Mouse (Mus musculus) Patski (cell line): ENCODE data around the gene Pdlim1. TPM values are rescaled to one million over a fixed set of nuclear protein-coding genes. Genes with fewer than 3 reads are reported as not detected.

Experiments
- ATAC-seq: fragments of 100-300 bp; one replicate; pipeline ENCODE4 v1.8.0; 2021
- CTCF ChIA-PET: fragments of 350-600 bp; sonication (Branson Sonifier 250); formaldehyde crosslinking; loops from one replicate; lab custom pipeline; 2022; ENCODE audit warnings: inconsistent platforms; lab: Charles Lee
- POLR2A ChIA-PET: fragments of 350-600 bp; sonication (Branson Sonifier 250); formaldehyde crosslinking; loops from one replicate; lab custom pipeline; 2022; ENCODE audit warnings: antibody characterized with exemption, inconsistent platforms; lab: Charles Lee
- DNase-seq: peaks from one replicate; pipeline ENCODE4 v3.0.0-alpha.2; 2011; ENCODE audit warnings: low read depth, low spot score
- H3K27me3 ChIP-seq: fragments of 371-371 bp; one replicate; pipeline ENCODE4 v1.5.1; 2021
- CTCF ChIP-seq: fragments of 100-300 bp; IDR thresholded peaks from one replicate; pipeline ENCODE4 v1.5.1; 2021
- in situ Hi-C: fragments of 300-500 bp; cut with MboI; formaldehyde crosslinking; loops from 3 replicates; pipeline ENCODE4 v1.11.1; 2018; ENCODE audit warnings: low pct_unique_long_range_greater_than_20kb, mixed read lengths
- polyA plus RNA-seq: library from polyadenylated mRNA; unstranded; gene quantifications from one replicate; pipeline ENCODE4 v1.2.3, GENCODE M21; 2021

Pdlim1 gene
- polyA plus RNA-seq: 13.5 TPM

DNA sequence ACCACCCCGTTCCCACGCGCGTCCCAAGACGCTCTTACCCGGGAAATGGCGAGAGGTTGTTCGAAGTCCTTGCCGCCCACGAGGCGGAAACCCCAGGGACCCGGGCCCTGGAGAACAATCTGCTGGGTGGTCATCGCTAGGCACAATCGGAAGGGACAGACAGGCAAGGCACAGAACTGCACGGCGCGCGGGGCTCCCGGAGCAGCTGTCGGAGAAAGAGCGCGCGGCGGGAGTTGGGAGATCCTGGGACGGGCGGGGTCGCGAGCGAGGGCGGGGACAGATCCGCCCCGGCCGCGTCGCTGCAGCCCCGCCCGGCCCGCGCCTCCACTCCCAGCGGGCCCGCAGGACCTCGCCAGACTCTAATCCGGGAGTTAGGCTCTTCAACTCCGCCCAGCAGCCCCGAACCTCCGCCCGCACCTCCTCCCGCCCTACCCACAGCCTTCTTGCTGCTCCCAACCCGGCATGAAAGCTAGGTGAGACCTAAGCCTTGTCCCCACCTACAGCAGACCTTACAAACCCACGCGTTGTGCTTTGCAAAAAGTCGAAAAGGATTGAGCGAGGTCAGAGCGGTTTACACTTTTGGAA, at the start of gene Pdlim1:
Pdlim1 (minus strand) TSS at position 535 of the 585 bp plus-strand sequence.
- ChIA-PET POLR2A (no interaction called here), CTCF (interaction anchor here (1.2 kb wide), 1 partner anchor 72 kb away, joined by 3 read pairs; no protein-coding TSS in a partner anchor)
- no peak for DNase-seq
- no peaks in the 10 kb centered on the region for H3K27me3 ChIP-seq
- peak; percentile 85 for ATAC-seq
- no peak for TF ChIP-seq CTCF
- in situ Hi-C loops: no loop called here

DNA sequence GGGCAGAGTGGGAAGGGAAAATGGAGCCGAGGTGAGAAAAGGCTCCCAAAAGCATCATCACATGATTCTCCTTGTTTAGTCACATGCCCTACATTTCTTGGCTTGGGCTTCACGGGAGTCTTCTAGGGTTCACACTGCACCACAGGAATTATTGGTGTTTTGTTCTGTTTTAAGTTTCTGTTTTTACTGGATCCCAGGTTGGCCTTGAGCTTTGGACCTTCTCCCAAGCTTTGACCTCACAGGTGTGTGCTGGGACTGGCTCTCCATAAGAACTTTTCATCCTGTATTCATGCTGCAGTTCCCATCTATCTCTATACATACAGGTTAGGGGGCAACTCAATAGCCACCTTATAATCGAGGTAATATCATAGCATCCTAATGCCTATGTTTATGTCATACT, 47.6 kb upstream of the Pdlim1 start:
- ChIA-PET POLR2A (interaction anchor here (1.3 kb wide), 1 partner anchor 28 kb away, joined by 3 read pairs; no protein-coding TSS in a partner anchor), CTCF (no interaction called here)
- DNase-seq: no peak
- ATAC-seq: no peak
- H3K27me3 ChIP-seq: no peaks in the 10 kb centered on the region
- in situ Hi-C loops: no loop called here
- TF ChIP-seq CTCF: no peak

DNA sequence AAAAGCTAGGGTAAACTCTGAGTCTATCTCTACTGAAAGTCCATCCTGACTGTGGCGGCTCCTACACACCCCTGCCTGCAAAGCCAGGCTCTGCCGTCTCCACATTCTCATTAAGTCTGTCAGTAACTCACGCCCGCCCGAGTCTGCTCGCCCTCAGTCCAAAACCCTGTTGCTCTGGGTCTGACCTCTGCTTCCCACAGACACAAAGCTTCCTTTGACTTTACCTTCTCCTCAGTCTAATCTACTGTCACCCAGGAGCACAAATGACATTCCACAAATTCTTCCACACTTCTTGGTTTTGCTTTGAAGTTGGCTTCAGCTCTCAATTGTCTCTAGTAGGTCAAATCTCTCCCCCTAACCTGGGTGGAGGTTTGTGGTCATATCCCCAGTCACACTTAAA, 46.9 kb upstream of the Pdlim1 start:
- ChIA-PET CTCF (interaction anchor here (1.3 kb wide), 1 partner anchor 22 kb away, joined by 4 read pairs; no protein-coding TSS in a partner anchor), POLR2A (interaction anchor here (1.3 kb wide), 1 partner anchor 27 kb away, joined by 3 read pairs; no protein-coding TSS in a partner anchor)
- no peaks in the 10 kb centered on the region for H3K27me3 ChIP-seq
- TF ChIP-seq CTCF: no peak
- in situ Hi-C loops: no loop called here
- DNase-seq (no peak), ATAC-seq (peak; percentile 42)

DNA sequence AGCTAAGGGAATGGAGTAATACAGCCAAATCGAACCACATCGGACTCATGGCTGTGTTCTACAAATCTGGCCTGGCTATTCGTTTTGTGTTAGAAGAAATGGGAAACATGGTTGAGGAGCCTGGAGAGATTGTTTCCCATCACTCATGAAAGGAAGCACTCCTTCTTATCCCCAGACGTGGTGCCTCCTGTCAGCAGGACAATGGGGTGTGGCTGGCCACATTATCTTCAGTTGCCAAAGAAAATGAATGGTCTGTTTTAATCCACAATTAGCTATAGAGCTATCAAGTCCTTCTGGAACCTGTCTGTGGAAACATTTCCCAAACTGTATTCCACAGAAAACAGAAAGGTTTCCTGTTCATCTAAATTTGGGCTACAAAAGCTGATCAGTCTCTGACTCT, 45.4 kb upstream of the Pdlim1 start:
- CTCF ChIA-PET: interaction anchor here (0.9 to 1.0 kb wide), 2 partner anchors 10 to 17 kb away, joined by 3 read pairs; no protein-coding TSS in a partner anchor

DNA sequence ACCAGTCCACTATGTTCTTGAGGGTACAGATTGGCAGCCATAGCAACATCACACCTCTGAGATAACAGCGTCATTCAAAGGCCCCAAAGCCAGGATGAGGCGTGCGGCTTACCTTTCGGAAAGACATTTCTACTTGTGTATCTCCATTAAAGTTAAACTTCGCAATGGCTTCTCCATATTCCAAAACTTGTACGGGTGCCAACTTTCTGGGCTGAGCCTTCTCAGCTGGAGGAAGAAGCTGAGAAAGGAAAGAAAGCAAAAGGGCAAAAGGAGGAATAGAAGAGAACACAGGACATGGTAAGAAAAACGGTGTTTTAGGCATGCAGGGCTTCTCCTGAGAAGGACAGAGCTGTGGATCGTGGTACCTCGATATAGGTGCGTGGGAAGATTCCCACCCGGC, 42.6 kb upstream of the Pdlim1 start:
- DNase-seq (no peak), ATAC-seq (no peak)
- H3K27me3 ChIP-seq: no peaks in the 10 kb centered on the region
- in situ Hi-C loops: no loop called here
- ChIA-PET POLR2A (no interaction called here), CTCF (no interaction called here)
- no peak for TF ChIP-seq CTCF

More for the DNA sequence above, 45.4 kb upstream of the Pdlim1 start:
- POLR2A ChIA-PET: no interaction called here
- no peak for DNase-seq
- H3K27me3 ChIP-seq: no peaks in the 10 kb centered on the region
- TF ChIP-seq CTCF: no peak
- ATAC-seq: no peak
- in situ Hi-C loops: no loop called here

DNA sequence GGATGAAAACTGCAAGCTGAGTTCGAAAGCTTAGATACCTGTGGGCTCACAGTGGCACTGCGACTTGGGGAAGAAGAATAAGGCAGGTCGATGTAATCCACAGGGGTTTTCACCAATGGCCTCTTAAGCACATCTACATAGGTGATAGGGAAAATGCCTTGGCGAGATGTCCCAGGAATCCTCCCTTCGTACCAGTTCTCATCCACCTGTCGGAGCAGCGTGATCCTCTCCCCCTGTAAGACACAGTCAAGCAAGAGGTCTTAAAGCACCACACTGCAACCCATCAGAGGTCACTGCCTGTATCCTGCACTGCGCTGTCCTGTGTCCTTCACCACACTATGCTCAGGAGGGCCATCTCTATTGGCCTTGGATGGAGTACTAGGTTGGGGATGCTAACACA, 40.0 kb upstream of the Pdlim1 start:
- TF ChIP-seq CTCF: no peak
- POLR2A ChIA-PET: no interaction called here
- ATAC-seq (no peak), DNase-seq (no peak)
- in situ Hi-C loops: no loop called here
- CTCF ChIA-PET: interaction anchor here (1.0 to 1.5 kb wide), 2 partner anchors 17 to 34 kb away, joined by 4 to 6 read pairs; no protein-coding TSS in a partner anchor
- H3K27me3 ChIP-seq: no peaks in the 10 kb centered on the region

DNA sequence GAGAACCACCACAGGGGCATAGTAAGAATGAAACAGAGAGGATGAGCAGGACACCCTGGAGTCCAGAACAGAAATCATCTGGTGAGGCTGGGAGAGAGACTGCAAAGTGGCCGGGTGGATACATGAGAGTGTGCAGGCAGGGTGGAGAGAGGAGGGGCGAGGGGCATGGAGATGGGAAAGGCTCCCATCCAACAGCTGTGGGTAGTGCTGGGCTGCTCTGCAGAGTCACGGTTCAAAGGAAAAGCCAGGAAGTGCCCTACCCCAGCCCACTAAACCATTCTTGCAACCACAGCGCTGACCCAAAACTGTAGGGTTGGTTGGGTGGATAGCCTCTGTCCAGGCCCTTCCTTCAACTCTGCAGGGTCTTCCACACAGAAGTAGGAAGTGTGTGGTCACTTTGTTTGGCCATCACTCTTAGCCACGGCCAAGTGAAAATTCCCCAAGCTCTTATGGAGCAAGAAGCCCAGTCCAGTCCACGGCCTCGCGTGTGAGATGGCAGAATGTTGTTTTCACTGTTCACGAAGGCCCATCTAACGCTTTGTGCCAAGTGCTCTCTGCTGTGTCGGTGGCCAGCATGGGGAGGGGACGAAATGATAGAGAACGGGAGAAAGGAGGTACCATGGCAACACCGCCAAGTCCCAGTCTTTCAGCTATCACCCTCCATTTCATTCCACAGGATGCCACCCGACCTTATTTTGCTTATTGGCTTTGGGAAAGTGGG, 38.9 kb upstream of the Pdlim1 start:
- H3K27me3 ChIP-seq: no peaks in the 10 kb centered on the region
- in situ Hi-C loops: no loop called here
- no peak for TF ChIP-seq CTCF
- no peak for ATAC-seq
- CTCF ChIA-PET: interaction anchor here (1.5 kb wide), 1 partner anchor 16 kb away, joined by 6 read pairs; no protein-coding TSS in a partner anchor
- POLR2A ChIA-PET: no interaction called here
- DNase-seq: no peak

DNA sequence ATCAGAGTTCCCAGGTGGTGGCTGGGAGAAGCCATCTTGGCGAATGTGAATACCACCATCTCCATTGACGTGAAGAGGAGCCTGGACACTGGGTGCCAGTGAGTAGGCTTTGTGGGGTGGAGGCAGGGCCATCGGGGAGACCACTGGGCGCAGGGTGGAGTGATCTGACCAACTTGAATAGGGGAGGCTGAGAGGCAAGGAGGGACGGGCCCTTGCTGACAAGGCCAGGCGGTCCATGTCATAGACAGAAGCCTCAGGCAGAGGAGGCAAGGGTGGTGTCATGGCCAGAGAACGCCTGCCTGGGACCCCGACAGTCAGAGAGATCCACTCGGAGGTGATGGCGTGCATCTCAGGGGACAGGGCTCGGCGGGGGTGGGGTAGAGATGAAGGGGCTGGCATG, 38.3 kb upstream of the Pdlim1 start:
- in situ Hi-C loops: no loop called here
- ATAC-seq (no peak), DNase-seq (no peak)
- ChIA-PET POLR2A (no interaction called here), CTCF (no interaction called here)
- H3K27me3 ChIP-seq: no peaks in the 10 kb centered on the region
- TF ChIP-seq CTCF: no peak

DNA sequence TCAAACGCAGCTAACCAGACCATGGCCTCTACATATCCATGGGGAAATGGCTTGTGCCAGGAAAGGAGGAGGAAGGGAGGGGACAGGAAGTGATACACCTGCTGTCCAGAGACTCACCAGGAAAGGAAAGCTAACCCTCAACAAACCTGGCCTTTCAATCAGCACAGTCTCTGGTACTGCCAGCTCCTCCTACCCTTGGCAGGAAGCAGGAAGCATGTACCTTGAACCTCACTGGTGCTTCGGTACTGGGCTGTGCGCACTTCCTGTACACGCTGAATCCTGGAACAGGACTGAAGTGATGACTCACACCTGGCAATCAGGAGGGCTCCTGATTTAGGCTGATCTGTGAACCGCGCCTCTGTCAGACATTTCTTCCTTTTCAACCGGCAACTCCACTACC, 35.9 kb upstream of the Pdlim1 start:
- POLR2A ChIA-PET: no interaction called here
- H3K27me3 ChIP-seq: no peaks in the 10 kb centered on the region
- no peak for TF ChIP-seq CTCF
- ATAC-seq (no peak), DNase-seq (no peak)
- CTCF ChIA-PET: no interaction called here
- in situ Hi-C loops: no loop called here

DNA sequence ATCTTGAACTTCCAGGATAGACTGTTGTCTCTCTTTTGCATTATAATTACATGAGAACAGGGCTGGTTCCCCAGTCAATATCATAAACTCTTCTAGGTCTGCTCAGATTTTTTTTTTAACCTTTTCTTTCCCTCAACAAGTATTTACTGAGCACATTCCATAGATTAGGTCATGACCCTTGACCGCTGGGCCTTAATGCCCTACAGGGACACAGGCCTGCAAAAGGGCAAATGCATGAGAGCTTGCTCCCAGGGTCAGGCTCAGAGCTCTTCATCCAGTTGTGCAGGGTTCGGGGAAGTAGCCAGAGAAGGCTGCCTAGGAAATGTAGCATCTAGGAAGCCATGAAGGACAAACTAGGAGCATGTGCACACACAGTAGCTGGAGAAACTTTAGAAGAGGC, 35.0 kb upstream of the Pdlim1 start:
- ChIA-PET CTCF (no interaction called here), POLR2A (no interaction called here)
- in situ Hi-C loops: no loop called here
- no peak for DNase-seq
- no peak for TF ChIP-seq CTCF
- H3K27me3 ChIP-seq: no peaks in the 10 kb centered on the region
- ATAC-seq: no peak

DNA sequence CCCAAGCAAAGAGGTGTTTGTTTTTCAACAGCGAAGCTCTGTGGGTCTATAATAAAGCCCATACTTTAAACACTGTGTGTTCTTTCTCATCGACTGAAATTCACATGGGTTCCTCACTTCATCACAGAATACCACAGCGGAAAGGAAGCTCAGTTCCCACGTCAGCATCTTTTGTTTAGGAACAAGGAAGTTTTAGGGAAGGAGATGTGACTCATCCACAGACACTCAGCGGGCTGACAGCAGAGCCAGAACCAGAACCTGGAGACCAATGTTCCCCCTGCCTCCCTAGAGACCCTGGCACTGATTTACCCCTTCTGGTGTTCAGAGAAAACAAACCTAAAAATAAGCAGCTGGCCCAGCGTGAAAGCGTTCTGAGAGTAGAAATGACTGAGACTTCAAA, 33.8 kb upstream of the Pdlim1 start:
- in situ Hi-C loops: no loop called here
- POLR2A ChIA-PET: no interaction called here
- H3K27me3 ChIP-seq: no peaks in the 10 kb centered on the region
- DNase-seq (no peak), ATAC-seq (no peak)
- TF ChIP-seq CTCF: no peak
- CTCF ChIA-PET: no interaction called here
